Mouse (Mus musculus) heart, embryonic 14.5 days (tissue): ENCODE measurements at regions not wholly inside any gene's neighbourhood (a gene's known extent, or its start where the extent isn't known, plus 50 kb on each side); places are given as distances from the start of the nearest gene placed in this dataset.
A peak's percentile ranks its signal among the peaks of the same experiment; 100 is the strongest.

Experiments
- ATAC-seq: fragments of 200-750 bp; cut with Nextera tagmentation; 2 replicates; pipeline ENCODE4 v1.8.0; 2017; ENCODE audit warnings: low read depth, moderate TSS enrichment; ENCODE audit not compliant: insufficient number of reproducible peaks, insufficient read depth, low FRiP score
- H3K27ac ChIP-seq, 2 experiments: fragments of 200-500 bp in 1 of 2; fragments of 300-500 bp in 1 of 2; sonication (generic) in 1 of 2; replicated peaks in 1 of 2; 2 replicates each; pipeline ENCODE4 v1.5.1; 2012 to 2014; ENCODE audit warnings: low read depth in 2 of 2, low read length in 2 of 2, control low read depth in 1 of 2, mild to moderate bottlenecking in 1 of 2, mixed read lengths in 1 of 2; ENCODE audit not compliant: control insufficient read depth in 1 of 2, insufficient read depth in 1 of 2
- H3K27me3 ChIP-seq: fragments of 300-500 bp; sonication (generic); 2 replicates; pipeline ENCODE4 v1.6.1; 2014; ENCODE audit warnings: mild to moderate bottlenecking, low read length, control low read depth; ENCODE audit not compliant: control insufficient read depth, insufficient read depth
- H3K36me3 ChIP-seq: fragments of 300-500 bp; sonication (generic); 2 replicates; pipeline ENCODE4 v1.6.1; 2014; ENCODE audit warnings: mild to moderate bottlenecking, control low read depth, low read length, mixed read lengths; ENCODE audit not compliant: control insufficient read depth, insufficient read depth
- H3K4me1 ChIP-seq, 2 experiments: fragments of 200-500 bp in 1 of 2; fragments of 300-500 bp in 1 of 2; sonication (generic) in 1 of 2; 2 replicates each; pipeline ENCODE4 v1.6.1; 2012 to 2014; ENCODE audit warnings: low read length in 2 of 2, control low read depth in 1 of 2, mixed read lengths in 1 of 2; ENCODE audit not compliant: control insufficient read depth in 2 of 2, insufficient read depth in 2 of 2
- H3K4me2 ChIP-seq: fragments of 300-500 bp; sonication (generic); 2 replicates; pipeline ENCODE4 v1.6.1; 2014; ENCODE audit warnings: mild to moderate bottlenecking, low read length
- H3K4me3 ChIP-seq, 2 experiments: fragments of 200-500 bp in 1 of 2; fragments of 300-500 bp in 1 of 2; sonication (generic) in 1 of 2; 2 replicates each; pipeline ENCODE4 v1.5.1; 2012 to 2014; ENCODE audit warnings: low read length in 2 of 2, mild to moderate bottlenecking in 2 of 2, control low read depth in 1 of 2, low read depth in 1 of 2, moderate library complexity in 1 of 2; ENCODE audit not compliant: control insufficient read depth in 1 of 2, insufficient read depth in 1 of 2
- H3K9ac ChIP-seq: fragments of 300-500 bp; sonication (generic); 2 replicates; pipeline ENCODE4 v1.6.1; 2014; ENCODE audit warnings: mild to moderate bottlenecking, low read length
- H3K9me3 ChIP-seq: fragments of 300-500 bp; sonication (generic); 2 replicates; pipeline ENCODE4 v1.6.1; 2016; ENCODE audit warnings: low read length, control low read depth; ENCODE audit not compliant: control insufficient read depth
- WGBS: fragments of 180-500 bp; shearing (Covaris S2); extraction: QIAGEN DNeasy Blood & Tissue Kit; methylation state at CpG from one replicate; pipeline ENCODE4 v1.1.7; 2014; 5-methylcytosine and 5-hydroxymethylcytosine counted together

DNA sequence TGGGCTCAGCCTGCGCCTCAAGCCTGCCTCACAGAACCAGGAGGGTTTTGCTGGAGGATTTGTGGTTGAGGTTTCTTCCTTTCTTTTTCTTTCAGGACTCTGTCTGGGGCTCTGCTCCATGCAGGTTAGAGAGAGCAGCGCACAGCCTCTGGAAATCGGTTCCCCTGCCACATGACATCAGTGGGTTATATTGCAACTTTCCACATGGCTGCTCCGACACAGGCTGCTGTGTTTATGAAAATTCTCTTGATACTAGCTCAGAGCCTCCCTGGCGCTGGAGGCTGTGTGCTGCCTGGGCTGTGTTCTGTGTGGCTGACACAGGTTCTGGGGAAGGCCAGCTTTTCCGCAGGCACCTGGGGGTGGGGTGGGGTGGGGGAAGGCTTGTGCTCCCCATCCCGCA, 178.7 kb upstream of the Gm4791 start:
- H3K27me3 ChIP-seq = peaks cover 16% of the 10 kb centered on the region
- no peaks in the 10 kb centered on the region for H3K9me3 ChIP-seq
- no peak overlapping the region for H3K9ac ChIP-seq
- H3K4me3 ChIP-seq = no peak overlapping the region
- ATAC-seq = no peak
- H3K4me1 ChIP-seq = no peaks in the 10 kb centered on the region; a peak in 1 of 4 replicates
- 56% methylated on average over 7 of the region's 7 CpGs for WGBS
- no peak overlapping the region for H3K4me2 ChIP-seq
- H3K36me3 ChIP-seq = no peaks in the 10 kb centered on the region
- H3K27ac ChIP-seq = no peak overlapping the region

DNA sequence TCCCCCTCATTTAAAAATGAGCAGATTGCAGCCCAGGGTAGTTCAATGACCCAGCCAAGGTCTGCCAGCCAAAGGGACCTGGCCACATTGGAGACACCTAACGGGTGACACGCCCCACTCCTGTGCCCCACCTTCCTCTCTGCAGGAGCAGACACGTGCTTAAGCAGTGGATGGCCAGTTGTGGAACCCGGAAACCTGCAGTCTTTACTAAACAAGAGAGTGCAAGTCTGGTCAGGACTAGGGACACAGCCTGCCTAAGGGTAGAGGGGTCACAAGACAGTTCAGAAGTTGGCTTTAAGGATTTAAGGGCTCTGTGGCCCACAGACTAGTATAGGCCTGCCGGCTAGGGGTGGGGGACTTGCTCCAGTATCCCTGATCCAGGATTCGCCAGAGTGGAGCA, 179.2 kb upstream of the Gm4791 start:
- no peak for ATAC-seq
- H3K4me2 ChIP-seq = no peak overlapping the region
- H3K9ac ChIP-seq = no peak overlapping the region
- no peaks in the 10 kb centered on the region for H3K36me3 ChIP-seq
- no peak overlapping the region for H3K27ac ChIP-seq
- no peaks in the 10 kb centered on the region for H3K4me1 ChIP-seq
- peaks cover 20% of the 10 kb centered on the region for H3K27me3 ChIP-seq
- no peaks in the 10 kb centered on the region for H3K9me3 ChIP-seq
- WGBS = 52% methylated on average over 6 of the region's 6 CpGs
- H3K4me3 ChIP-seq = no peak overlapping the region

DNA sequence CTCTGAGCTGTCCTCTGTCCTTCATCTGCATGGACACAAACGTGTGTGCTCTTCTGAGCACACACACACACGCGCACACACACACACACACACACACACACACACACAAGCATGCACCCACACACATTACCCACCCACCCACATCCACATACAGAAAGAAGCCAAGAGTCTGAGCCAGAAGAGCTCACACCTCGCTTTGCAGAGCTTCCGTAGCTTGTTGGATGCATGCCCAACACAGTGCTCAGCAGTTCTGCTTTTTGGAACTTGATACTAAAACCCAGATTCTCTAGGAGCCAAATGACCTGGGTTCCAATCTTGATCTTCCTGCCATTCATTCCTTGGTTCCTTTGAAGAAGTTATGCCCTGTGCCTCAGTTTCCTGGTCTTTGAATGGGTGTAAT, 182.4 kb upstream of the Gm4791 start:
- 72% methylated on average over 5 of the region's 5 CpGs for WGBS
- H3K27me3 ChIP-seq = peaks cover 29% of the 10 kb centered on the region
- no peaks in the 10 kb centered on the region for H3K9me3 ChIP-seq
- no peak overlapping the region for H3K4me2 ChIP-seq
- no peaks in the 10 kb centered on the region for H3K36me3 ChIP-seq
- no peak overlapping the region for H3K27ac ChIP-seq
- H3K4me3 ChIP-seq = no peak overlapping the region
- H3K9ac ChIP-seq = no peak overlapping the region
- no peak for ATAC-seq
- H3K4me1 ChIP-seq = no peaks in the 10 kb centered on the region

DNA sequence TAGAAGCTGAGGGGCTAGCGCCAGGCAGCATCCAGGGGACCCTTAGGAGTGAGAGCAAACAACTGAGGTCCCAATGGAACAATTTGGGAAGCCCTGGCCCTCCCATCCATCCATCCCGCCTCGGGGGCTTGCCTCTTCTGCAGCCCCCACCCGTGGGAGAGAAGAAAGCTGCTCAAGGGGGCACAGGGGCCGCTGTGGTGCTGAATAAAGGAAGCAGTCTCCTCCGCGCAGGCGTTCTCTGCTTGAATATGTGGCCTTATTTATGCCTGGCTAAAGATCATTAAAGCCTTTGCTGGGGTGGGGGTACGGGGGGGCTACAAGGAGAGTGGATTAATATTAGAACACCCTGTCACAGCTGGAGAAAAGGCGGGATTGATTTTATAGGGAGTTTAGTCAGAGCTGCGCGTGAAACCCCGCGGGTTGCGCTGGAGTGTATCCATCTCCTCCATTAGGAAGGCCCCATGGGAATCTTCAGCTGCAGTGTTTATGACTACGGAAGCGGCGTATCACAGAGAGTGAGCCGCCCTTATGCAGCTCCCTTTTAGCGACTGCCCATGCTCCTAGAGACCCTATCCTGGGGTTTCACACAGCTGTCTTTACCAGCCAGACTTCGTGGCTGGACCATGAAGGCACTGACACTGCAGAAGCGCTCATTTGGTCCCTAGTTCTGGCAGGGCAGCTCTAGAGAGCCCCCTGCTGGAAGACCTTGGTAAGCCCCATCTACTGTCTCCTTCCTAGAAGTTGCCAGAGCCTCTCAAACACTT, 183.9 kb upstream of the Gm4791 start:
- peak overlapping the region; percentile 29 to 35 for H3K4me3 ChIP-seq
- no peaks in the 10 kb centered on the region for H3K4me1 ChIP-seq
- no peaks in the 10 kb centered on the region for H3K36me3 ChIP-seq
- 16% methylated on average over 22 of the region's 22 CpGs for WGBS
- H3K27me3 ChIP-seq = peaks cover 25% of the 10 kb centered on the region
- no peak overlapping the region for H3K27ac ChIP-seq
- no peaks in the 10 kb centered on the region for H3K9me3 ChIP-seq
- ATAC-seq = no peak
- no peak overlapping the region for H3K9ac ChIP-seq
- H3K4me2 ChIP-seq = peak overlapping the region; percentile 68

DNA sequence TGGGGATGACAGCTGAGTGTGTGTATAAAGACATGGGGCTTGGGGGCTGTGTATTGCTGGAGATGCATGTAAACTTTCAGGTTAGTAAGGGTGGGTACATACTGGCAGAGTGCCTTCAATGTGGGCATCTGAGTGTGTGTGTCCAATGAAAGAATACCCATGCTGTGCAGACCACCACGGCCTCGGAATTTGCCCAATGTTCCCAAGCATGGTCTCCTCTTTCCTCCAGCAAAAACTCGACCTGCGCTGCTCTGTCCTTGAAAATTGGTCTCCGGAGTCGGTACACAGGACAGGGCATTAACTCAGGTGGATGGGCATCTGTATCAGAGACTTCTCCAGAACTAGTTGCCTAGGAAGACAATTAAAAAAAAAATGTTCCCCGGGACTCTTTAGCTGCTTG, 188.3 kb upstream of the Gm4791 start:
- Histone ChIP-seq H3K9me3 (no peaks in the 10 kb centered on the region), H3K4me3 (no peak overlapping the region), H3K36me3 (no peaks in the 10 kb centered on the region), H3K27ac (no peak overlapping the region), H3K27me3 (peaks cover 21% of the 10 kb centered on the region), H3K4me2 (no peak overlapping the region), H3K9ac (no peak overlapping the region), H3K4me1 (no peaks in the 10 kb centered on the region)
- ATAC-seq = no peak
- 77% methylated on average over 7 of the region's 7 CpGs for WGBS

DNA sequence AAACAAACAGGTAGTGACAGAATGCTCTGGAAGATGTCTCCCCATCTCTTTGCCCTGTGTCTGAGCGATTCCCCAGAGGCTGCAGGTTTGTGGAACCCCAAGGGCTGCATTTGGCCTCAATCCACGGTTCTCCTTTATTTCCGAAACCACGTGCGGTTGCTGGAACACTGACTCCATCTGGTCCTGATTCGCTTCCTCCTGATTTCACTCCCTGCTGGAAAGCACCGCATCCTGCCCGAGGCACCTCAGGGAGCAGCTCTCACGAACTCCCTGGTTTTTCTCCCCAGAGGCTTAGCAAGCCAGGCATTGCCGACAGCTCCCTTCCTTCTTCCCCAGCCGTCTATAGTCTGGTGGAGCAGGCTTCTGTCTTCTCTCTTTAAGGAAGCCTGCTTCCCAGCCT, 203.1 kb upstream of the Gm4791 start:
- WGBS = 67% methylated on average over 11 of the region's 11 CpGs
- H3K36me3 ChIP-seq = no peaks in the 10 kb centered on the region
- no peak overlapping the region for H3K9ac ChIP-seq
- H3K9me3 ChIP-seq = no peaks in the 10 kb centered on the region
- H3K27ac ChIP-seq = no peak overlapping the region
- no peak overlapping the region for H3K4me2 ChIP-seq
- no peak for ATAC-seq
- no peaks in the 10 kb centered on the region for H3K4me1 ChIP-seq
- no peaks in the 10 kb centered on the region for H3K27me3 ChIP-seq
- no peak overlapping the region for H3K4me3 ChIP-seq

DNA sequence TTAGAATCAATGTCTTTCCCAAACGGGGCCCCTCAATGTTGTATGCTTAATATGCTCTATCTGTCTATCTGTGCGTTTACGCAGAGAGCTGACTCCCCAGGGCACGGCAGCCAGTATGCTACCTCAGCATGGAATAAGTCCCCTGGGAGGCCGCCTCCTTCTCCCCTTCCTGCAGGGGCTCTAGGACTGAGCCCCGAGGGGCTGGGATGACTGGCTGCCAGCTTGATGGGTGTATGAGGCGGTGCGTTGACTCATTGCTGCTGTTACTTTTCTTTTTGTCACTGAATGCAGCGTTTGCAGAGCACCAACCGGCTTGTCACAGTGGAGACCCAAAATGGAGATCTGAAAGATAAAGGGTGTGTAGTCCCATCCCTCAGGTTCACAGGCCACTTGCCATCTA, 209.5 kb upstream of the Gm4791 start:
- Histone ChIP-seq H3K36me3 (no peaks in the 10 kb centered on the region), H3K27me3 (peaks cover 3% of the 10 kb centered on the region; the same call in 1 of the 2 replicates), H3K4me3 (no peak overlapping the region), H3K27ac (no peak overlapping the region), H3K9ac (no peak overlapping the region), H3K4me1 (no peaks in the 10 kb centered on the region), H3K4me2 (no peak overlapping the region), H3K9me3 (no peaks in the 10 kb centered on the region)
- no peak for ATAC-seq
- 62% methylated on average over 10 of the region's 10 CpGs for WGBS

DNA sequence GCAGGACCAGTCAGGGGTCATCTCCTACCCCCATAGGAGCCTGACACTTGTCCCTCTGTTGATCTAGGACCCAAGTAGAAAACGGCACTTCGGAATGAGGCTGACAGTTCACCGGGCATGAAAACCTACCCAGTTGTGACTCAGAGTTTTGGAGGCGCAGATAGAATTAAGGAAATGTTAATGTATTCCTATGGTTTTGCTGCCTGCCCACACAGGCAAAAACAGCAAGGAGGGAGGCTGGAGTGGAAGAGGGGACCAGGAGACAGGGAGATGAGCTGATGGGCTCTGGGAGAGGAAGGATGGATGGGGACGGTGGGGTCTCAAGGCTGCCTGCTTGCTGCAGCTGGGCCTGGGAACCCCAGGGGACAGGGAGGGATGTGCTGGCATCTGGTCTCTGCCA, 210.1 kb upstream of the Gm4791 start:
- 81% methylated on average over 5 of the region's 5 CpGs for WGBS
- H3K27ac ChIP-seq = no peak overlapping the region
- H3K27me3 ChIP-seq = peaks cover 3% of the 10 kb centered on the region; the same call in 1 of the 2 replicates
- no peak overlapping the region for H3K4me3 ChIP-seq
- no peaks in the 10 kb centered on the region for H3K4me1 ChIP-seq
- no peak overlapping the region for H3K4me2 ChIP-seq
- H3K9me3 ChIP-seq = no peaks in the 10 kb centered on the region
- H3K36me3 ChIP-seq = no peaks in the 10 kb centered on the region
- ATAC-seq = no peak
- no peak overlapping the region for H3K9ac ChIP-seq
